Mouse (Mus musculus): ENCODE measurements around the gene Tnfaip8l1.
A peak's percentile ranks its signal among the peaks of the same experiment; 100 is the strongest.

Tnfaip8l1 gene

DNA sequence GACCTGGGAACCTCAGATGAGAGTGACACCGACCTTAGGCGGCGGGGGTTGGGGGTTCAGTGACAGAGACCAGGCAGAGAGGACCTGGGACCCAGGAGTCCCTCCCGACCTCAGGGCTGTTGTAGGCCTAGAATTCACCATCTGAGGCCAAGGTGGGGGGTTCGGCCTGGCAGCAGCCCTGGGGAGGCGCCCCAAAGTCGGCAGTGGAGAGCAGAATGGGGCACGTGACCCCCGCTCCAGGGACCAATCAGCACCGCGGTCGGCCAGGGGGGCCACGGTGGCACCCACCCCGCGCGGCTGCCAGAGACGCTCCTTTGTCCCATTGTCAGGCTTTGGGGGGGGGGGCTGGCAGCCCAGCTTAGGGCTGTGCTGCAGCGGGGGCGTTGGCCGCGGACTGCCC, 22.9 kb upstream of the Tnfaip8l1 start:
- no peak for DNase-seq

DNA sequence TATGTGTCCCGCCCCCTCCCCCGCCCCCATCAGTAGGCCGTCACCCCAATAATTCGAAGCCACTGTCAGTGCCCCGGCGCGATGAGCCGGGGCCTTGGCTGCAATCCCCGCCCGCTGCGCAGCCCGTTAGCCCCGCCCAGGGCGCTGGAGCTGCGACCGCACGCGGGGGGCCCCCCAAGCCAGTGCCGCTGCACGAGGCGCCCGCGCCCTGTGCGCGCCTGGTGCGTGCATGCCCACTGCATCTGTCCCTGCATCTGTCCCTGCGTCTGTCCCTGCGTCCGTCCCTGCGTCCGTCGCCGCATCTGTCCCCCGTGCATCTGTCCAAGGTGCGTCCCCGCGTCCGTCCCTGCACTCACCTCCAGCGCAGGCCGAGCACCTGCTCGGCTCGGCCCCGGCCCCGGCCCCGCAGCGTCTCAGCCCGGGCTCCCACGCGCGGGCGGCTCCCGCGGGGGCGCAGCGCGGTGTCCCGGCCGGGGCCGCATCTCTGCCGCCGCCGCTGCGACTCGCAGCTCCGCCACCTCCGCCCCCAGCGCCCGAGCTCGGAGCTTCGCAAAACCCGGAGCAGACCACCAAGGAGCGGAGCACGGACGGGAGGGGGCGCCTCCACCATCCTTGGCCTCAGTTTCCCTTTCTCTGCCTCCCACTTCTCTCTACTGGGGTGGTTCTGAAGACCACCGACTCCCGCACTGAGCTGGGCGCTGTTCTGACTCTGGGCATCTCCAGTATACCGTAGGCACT, 22.2 kb upstream of the Tnfaip8l1 start, which contains the start of gene Sema6b:
Sema6b (minus strand) TSS at position 486 of the 738 bp plus-strand sequence.
- peak in 1 of 2 experiments; percentile 72 for DNase-seq

DNA sequence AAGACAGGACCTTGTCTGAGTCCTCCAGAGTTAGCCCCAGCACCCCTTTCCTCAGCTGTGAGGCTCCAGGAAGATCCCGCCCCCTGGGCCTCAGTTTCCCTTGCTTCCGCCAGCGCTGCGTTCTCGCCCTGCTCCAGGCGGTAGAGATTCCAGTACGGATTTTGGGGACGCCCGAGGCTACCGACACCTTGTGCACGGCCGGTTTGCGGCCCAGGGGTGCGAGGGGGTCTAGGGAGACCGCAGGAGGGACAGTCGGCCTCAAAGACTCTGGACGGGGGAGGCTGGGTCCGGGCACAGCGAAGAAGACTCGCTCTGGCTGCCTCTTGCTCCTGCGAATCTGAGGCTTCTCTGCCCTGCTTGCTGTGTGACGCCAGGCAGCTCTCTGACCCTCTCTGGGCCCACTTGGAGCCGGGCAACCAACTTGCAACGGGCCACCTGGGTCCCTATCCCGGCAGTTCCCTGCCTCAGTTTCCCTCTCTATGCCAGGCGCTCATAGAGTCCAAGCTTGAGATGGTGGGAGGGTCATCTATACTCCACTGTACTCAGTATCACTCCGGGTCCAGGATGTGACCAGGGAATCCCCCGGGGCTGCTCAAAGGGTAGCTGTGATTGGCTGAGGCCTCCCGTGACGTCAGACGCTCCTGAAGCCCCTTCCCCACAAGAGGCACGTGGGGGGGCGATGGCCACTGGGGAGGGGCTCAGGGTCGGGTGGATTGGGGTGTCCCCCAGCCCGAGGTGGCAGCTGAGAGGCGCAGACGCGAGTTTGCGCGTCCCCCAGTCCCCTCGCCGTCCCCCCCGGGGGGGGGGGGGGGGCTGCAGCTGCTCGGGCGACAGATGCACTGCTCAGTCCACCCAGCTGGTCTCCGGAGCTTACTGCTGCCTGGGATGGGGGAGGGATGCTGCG, 20.3 kb upstream of the Tnfaip8l1 start:
- DNase-seq: peak in 1 of 2 experiments; percentile 51

DNA sequence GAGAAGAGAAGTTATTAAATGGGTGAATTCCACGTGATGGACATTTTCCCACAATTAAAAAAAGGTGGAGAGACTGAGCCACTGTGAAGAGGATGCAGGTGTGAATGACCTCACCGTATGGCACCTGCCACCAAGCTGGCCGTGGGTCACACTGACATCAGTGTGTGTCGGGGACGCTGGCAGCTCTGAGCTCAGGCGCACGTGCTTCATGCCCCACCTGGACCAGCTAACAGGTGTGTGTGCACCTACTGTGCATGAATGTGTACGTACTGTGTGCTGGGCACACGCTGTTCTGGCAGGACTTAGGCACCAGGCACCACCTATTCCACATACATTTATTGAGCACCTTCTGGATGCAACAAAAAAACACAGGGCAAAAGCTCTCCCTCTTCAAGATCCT, 17.7 kb upstream of the Tnfaip8l1 start:
- DNase-seq: no peak

DNA sequence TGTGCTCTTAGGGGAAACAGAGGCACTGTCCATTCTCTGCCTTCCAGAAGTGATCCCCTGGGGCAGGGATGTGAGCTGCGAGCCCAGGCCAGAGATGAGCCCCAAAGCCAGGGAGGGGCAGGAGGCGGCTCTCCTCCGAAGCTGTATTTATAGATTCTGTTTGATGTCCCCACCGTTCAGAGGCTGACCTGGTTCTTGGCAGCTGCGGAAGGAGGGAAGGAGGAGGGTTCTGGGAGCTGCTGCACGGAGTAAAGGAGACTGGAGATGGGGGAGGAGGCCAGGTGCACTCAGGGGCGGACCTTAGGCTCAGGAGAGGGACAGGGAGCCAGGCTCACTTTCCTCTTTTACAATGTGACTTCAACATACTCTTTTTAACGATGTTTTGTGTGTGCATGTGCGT, 16.1 kb upstream of the Tnfaip8l1 start:
- no peak for DNase-seq

DNA sequence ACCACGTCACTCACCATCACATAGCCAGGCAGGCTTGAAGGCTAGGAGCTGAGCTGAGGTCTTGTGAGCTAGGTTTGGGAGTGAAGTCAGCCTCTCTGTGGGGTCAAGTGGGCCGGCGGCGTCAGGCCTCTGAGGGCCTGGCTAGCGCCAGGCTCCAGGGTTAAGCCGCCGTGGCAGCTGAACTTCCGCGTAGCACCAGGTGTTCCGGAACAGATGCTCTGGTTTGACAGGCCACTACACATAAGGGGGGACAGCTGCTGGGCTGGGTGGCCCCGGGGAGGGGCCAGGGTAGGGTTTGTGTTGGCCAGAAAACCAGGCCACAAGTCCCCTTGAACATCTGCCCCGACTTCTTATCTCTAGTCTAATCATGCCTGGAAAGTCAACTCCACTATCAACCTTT, 14.9 kb upstream of the Tnfaip8l1 start:
- no peak for DNase-seq

DNA sequence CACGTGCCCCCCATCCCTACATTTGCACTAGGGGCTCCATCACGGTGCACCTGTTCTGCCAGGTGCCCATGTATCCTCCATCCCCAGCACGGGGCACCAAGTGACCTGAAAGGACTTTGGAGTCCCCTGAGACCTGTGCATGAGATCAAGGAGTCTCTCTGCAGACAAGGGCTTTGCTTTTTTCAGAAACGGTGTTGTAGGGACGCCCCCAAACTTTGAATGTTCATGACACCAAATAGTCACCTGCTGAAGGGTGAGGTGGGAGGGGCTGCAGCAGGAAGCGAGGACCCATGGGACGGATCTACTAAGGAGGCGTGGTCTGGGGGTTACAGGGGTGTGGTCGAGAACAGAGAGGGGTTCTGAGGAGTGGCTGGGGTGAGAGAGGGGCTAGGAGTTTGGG, 14.0 kb upstream of the Tnfaip8l1 start:
- no peak for DNase-seq

DNA sequence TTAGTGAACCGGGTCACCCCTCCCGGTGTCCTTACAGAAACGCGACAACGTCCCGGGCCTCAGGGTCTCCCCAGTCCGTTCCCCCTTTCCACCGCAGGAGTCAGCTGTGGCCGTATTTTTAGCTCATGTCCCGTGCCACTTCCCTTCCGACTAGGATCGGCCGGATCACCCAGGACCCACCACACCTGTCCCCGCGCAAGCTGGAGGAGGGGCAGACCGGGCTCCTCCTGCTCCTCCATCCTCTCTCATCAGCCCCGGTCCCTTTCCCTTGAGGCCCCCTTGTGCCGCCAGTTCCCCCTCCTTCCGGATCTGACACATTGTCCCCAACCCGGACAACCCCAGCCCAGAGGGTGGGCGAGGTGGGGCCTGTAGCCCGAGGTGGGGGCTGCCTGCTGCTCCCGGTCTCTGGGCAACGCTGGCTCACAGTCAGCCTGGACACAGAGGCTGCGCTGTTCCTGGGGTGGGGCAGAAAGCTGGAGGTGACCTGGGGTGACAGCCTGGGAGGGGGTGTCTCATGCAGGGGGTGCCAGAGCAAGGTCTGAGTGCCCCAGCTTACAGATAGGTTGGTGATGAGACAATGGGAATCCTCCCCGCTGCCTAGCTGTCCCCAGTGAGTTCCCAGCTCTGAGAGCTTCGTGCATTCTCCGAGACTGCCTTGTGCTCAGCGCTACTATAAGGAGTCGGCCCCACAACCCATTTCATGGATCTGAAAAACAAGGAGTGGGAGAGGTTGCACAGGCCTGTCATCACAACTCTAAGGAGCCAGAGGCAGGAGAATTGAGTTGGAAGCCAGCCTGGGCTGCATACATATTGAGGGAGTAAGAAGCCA, 13.3 kb upstream of the Tnfaip8l1 start:
- DNase-seq: no peak

DNA sequence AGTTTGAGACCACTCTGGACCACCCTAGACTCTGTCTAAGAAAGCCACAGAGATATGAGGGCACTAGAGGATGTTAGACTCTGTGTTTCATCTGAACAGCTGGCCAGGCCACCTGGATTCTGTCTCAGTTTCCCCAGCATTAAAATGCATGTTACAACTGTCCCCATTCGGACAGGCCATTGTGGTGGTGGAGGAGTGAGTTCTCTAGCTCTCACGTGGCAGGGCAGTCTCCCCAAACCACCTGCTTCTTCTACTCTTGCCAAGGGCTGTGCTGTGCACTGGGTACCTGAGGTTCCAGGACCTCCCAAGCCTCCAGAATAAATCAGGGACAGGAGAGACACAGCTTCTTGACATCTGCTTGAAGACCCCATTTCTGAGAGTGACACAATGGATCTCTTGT, 12.4 kb upstream of the Tnfaip8l1 start:
- DNase-seq: no peak

DNA sequence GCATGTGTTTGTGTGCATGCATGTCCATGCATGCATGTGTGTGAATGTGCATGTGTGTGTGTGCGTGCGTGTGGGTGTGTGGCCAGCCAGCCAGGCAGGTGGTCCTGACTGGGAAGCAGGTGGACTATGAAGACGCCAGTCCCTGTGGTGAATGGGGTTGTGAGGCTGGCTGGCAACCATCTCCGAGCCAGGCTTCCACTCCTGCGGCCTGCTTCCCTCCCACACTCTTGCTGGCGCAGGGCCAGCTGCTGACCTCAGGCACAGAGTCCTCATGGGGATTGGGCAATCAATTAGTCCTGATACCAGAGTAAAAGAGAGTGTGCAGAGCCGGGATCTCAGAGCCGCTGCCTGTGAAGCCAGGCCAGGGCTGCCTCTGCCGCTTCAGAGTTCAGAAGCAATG, 8.6 kb upstream of the Tnfaip8l1 start:
- DNase-seq: peak; percentile 42 to 67

DNA sequence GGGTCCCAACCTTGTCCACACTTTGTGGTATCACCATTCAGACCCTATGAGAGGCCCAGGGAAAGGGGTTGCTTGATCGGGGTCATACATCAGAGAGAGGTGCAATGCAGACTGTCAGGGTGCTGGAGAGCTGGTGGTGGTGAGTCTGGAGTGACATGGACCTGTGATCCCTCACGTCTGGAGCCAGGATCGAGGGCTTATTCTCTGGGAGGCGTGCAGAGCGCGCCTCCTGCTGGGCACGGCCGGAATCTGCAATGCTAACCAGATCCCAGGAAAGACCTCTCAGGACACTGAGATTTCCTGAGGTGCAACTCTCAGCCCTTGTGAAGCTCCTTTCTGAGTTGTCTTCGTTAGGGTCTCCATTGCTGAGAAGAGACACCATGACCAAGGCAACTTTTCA, 2.5 kb upstream of the Tnfaip8l1 start:
- DNase-seq: peak; percentile 66 to 81

DNA sequence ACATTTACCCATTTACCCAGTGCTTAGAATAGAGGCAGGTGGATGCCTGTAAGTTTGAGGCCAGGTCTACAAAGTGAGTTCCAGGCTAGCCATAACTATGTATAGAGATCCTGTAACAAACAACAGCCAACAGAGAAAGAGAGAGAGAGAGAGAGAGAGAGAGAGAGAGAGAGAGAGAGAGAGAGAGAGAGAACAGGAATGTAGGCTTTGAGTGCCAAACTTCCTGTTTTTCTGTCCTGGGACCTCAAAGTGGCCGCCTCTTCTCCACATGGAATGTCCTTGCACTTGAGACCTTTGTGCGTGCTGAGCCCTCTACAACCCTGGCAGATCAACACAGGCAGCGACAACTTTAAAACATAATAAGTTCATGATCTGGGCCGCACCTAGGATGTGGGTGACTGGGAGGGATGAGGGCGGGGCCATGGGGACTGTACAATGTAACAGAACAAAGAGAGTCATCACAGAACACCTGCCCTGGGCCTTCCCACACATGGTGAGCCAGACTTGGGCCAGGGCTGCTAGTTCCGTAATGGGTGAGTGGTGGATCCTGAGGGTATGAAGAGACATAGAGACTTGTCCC, 1.3 kb downstream of the Tnfaip8l1 start:
- DNase-seq: peak in 1 of 2 experiments; percentile 24

DNA sequence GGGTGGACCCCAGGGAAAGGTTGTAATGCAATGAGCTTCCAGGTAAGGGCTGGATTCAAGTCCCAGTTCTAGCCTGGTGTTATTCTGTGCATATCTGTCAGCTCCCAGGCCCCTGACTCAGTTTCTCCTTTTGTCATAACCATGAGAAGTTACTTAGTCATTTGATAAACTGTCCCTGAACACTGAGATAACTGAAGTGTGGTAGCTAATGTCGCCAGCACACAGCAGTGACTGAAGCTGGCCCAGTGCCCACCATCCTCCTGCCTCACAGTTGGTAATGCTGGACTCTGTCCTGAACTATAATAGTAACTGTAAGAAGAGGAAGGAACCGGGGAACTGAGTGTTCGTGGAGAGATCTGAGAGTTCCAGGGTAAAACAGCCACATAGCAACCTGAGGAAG, 2.2 kb downstream of the Tnfaip8l1 start:
- no peak for DNase-seq

DNA sequence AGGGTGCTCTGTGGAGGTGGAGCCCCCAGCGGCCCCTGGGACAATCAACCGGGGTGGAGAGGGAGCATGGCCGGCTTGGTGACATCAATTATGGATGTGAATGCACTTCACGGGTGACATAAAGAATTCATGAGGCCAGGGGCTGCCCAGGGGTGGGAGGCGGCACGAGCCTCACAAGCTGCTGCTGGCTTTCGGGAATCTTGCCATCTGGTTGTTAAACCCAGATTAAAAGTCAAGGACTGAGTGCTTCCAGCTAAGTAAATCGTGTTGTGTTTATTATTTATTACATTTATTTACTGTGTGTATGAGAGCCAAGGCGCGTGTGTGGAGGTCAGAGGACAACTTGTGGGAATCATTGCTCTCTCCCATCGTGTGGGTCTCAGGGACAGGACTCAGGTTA, 3.4 kb downstream of the Tnfaip8l1 start:
- DNase-seq: no peak

DNA sequence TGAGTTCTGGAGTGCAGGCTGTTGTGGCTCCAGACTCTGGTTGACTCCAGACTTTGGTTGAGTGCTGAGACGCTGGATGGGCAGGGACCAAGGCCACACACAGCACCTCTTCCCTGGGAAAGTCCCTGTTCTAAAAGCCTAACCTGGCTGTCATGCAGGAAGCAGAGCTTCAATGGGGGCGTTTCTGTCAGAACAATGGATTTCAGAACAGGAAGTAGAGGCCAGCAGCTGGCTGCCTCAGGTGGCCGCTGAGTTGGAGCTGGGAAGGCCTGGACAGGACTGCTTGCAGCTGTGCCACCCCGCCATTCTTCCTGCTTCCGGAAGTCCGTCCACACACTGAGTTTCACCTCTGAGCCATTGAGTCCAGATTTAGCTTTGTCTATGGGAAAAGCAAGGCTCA, 7.6 kb downstream of the Tnfaip8l1 start:
- peak; percentile 41 to 47 for DNase-seq

DNA sequence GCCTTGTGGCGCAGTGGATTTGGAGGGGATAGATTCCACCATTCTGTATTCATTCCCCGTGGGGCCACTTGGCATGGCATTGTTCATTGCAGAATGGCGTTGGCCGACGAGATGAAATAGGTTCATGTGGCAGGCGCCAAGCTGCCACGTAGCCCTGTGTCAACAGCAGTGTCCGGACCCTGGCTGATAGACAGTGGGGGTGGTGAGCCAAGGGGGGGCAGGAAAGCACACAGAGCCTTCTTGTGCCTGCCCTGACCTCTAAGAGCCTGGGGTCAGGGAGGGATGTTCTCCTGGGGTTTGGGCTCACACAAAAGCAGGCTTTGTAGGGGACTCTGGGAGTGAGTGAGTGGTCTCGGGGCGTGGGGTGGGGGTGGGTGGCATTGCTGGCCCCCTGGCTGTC, 8.4 kb downstream of the Tnfaip8l1 start:
- peak in 1 of 2 experiments; percentile 31 for DNase-seq

DNA sequence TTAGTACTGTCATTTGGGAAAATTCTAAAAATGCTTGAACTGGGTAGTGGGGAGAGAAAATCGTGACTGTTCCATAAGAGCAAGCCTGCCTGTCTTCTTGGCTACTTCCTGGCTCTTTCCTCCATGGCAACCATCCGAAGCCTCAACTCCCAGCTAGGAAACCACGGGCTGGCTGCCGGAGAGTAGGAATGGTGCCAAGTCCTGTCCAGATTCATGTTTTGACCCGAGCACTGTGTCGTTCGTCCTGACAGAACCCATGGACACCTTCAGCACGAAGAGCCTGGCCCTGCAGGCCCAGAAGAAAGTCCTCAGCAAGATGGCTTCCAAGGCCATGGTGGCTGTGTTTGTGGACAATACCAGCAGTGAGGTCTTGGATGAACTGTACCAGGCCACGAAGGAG, 9.2 kb downstream of the Tnfaip8l1 start:
- DNase-seq: no peak

DNA sequence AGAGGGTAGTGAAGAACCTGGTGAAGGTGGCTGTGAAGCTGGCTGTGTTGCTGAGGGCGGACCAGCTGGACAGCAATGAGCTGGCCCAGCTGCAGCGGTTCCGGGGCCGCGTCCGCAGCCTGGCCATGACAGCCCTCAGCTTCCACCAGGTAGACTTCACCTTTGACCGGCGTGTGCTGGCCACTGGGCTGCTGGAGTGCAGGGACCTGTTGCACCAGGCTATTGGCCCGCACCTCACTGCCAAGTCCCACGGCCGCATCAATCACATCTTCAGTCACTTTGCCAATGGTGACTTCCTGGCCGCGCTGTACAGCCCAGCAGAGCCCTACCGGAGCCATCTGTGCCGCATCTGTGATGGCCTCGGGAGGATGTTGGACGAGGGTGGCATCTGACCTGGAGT, 9.6 kb downstream of the Tnfaip8l1 start:
- no peak for DNase-seq

DNA sequence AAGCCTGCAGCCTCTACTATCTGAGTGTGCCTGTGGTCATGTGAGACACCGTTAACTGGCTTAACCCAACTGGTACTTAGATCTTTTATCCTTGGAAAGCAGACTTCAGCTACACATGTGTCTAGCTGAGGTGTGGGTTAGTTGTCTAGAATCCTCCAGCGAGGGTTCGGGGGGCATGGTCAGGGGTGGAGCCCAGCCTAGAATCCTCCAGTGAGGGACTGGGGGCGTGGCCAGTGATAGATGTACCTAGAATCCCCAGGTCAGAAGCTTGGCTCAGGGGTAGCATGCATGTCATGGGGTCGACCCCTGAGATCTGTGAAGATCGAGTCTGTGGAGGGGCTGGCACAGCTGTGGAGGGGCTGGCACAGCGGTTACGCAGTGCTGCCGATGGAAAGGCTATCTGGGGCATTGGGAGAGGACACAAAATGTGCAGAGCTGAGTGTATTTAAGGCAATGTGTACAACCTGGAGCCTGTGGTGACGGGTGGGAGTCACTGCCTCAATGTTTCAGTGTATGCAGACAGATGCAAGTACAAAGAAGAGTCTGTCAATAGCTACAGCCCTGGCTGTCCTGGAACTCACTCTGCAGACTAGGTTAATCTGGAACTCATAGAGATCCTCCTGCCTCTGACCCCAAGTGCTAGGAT, 11.2 kb downstream of the Tnfaip8l1 start:
- no peak for DNase-seq

DNA sequence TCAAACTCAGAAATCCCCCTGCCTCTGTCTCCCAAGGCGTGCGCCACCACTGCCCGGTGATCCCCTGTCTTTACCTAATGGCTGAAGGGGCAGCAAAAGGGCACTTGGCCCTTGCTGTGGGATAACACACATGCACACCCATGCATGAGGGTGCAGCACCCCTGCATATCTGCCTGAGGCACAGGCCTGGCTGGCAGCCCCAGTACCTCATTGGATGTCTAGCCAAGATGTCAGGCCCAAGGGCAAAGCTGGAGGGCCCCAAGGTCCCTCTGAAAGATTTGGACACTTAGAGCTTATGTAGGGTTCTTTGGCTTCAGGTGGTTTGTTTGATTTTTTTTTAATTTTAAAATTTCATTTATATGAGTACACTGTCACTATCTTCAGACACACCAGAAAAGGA, 13.1 kb downstream of the Tnfaip8l1 start:
- DNase-seq: no peak

DNA sequence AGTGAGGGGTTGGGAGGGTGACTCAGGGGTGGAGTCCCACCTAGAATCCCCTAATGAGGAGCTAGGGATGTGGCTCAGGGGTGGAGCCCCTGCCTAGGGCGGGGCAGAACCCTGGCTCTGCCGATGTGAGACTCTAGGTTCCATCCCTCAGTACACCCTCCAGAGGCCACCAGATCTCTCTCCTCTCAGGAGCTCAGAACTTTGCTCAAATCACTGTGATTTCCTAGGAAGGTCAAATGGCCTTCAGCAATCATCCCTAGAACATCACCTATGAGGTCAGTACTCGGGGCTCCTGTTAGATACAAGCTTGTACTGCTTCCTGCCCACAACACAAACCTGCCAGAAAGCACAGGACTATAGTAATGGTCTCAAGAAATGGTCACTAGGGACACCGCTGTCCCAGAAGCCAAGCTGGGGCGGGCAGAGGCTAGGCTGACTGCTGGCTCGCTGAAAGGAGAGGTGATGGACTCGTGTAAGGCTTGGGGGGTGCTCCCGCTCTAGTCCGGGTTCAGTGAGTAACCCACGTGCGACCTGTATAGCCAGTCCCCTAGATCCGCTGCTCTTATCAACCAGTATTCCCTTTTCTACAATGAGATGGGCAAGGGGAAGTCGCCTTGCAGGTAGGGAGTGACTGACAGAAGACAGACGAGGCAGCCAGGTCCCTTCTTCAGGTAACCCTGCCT, 20.8 kb downstream of the Tnfaip8l1 start:
- DNase-seq: peak in 1 of 2 experiments; percentile 26

All from kidney, postnatal 36 days (tissue).